Mouse (Mus musculus) CD4-positive helper T cell, adult 2 months (primary cell): Measurements from ENCODE around the gene Sec1.
"Not testable (repeated sequence)": the region's sequence is repeated elsewhere in the genome, so short reads cannot be mapped to it uniquely, and the experiment has no call there.

Experiments used
- DNase-seq: peaks from one replicate; pipeline ENCODE4 v3.0.0-alpha.2; 2012; ENCODE audit warnings: low read depth, missing footprints, low spot score

The Sec1 gene

DNA sequence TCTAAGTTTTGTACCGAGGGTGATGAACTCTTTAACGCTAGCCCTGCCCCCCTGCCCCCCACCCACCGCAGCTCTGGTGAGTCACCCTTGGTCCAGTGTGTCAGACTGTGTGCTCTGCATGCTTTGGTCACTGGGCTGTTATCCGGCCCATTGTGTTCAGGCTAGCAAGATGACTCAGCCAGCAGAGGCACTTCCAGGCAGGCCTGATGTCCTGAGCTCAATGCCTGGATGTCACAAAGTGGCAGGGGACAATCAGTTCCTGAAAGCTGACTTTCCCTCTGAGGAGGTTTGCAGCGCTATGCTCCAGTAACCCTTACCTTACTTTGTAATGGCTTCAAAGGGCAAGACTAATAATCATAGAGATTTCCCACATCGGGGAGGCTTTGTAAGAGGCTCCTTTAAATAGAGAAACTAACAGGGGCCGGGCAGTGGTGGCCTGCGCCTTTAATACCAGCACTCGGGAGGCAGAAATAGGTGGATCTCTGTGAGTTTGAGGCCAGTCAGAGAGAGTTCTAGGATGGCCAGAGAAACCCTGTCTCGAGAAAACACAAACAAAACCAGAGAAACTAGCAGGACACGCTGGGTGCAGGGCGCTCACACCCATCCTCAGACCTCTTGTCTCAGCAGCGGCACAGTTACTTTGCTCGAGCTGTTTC lies 14.1 kb downstream of the Sec1 start:
- no peak for DNase-seq

DNA sequence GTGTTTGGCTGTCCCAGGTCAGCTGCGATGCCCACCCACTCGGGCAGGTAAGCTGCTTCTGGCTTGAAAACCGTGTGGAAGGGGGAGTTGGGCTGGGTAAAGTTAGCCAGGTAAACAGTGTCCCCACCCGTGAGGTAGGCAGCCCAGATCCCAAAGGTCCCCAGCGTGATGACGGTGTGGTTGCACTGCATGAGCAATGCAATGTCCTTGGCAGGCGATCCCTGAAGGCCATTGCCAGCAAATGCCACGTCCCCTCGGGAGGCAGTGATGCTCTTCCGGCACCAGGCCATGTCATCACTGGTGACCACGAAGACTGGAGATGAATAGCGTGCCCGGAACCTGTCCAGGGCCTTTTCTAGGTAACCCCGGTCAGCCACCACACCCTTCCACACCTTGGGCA lies 15.7 kb downstream of the Sec1 start:
- DNase-seq: no peak

DNA sequence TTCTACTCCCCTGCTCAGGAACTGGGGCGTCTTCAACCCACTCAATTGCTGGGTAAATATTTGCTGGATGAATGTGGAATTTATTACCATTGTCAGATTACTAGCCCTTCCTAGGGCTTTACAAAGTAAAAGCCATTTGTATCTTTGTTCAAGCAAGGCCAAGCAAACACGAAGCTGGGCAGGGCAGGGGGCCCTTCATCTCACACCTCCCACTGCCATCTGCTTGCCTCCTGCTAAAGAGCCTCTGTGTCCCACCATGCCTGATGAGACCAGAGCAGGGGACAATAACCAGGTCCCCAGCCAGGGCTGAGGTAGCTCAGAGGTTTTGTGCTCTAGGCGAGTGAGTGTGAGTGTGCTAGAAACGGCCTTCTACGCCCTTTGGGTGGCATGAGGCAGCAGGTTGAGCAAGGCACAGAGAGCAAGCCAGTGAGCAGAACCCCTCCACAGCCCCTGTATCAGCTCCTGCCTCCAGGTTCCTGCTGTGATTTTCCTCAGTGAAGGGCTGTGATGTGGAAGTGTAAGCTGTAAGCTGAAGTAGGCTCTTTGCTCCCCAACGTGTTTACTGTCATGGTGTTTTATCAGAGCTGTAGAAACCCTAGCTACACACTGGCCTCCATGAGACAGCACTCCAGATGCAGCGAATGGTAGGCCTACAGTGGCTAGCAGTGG lies 16.4 kb downstream of the Sec1 start:
- no peak for DNase-seq

DNA sequence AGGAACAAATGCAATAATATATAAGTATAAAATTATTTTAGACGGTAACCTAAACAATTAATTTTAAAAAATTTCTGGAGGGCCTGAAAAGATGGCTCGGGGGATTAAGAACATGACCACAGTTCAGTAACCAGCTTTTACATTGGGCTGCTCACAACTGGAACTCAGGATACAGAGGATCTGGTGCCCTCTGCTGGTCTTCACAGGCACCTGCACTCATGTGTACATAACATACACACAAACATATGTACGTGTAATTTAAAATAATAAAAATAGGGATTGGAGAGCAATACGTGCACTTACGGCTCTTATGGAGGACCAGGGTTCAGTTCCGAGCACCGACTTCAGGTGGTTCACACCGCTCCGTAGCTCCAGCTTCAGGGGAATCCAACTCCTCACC lies 25.3 kb downstream of the Sec1 start:
- DNase-seq: no peak

DNA sequence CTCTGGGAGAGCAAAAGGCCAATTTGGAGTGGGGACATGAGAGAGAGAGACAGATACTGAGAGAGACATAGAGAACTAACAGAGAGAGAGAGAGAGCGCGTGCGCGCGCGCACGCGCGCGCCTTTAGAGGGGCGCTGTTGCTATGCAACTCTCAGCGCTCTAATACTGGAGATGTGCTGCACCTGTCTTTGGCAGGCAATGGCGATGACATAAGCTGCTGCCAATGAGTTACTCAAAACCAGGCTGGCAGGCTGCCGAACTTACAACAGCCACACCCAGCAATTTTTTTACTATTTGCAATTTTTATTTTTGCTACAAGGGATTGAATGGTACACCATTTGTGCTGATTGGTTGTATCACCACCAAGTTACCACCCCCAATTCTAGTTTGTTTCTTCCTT lies 26.4 kb downstream of the Sec1 start:
- DNase-seq: no peak

DNA sequence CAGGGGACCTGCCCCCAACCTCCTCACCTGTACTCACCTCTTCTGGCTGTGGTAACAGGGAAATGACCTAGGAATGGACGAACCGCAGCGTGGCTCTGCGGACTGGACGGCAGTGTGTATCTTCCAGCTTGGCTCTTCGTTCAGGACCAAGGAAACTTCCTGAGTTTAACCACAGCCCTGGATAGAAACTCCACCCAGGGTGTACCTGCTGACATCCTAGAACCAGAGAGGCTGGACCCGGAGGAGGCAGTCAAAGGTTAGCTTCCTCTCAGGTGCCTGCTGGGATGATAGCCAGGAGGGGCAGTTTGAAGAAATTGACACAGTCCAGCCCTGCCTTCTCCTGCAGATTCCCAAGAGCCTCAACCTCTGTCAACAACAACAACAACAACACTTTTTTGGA lies 28.0 kb downstream of the Sec1 start, which contains the start of gene Fut2:
Fut2 (minus strand) TSS at position 234 of the 400 bp plus-strand sequence.
- DNase-seq: no peak

DNA sequence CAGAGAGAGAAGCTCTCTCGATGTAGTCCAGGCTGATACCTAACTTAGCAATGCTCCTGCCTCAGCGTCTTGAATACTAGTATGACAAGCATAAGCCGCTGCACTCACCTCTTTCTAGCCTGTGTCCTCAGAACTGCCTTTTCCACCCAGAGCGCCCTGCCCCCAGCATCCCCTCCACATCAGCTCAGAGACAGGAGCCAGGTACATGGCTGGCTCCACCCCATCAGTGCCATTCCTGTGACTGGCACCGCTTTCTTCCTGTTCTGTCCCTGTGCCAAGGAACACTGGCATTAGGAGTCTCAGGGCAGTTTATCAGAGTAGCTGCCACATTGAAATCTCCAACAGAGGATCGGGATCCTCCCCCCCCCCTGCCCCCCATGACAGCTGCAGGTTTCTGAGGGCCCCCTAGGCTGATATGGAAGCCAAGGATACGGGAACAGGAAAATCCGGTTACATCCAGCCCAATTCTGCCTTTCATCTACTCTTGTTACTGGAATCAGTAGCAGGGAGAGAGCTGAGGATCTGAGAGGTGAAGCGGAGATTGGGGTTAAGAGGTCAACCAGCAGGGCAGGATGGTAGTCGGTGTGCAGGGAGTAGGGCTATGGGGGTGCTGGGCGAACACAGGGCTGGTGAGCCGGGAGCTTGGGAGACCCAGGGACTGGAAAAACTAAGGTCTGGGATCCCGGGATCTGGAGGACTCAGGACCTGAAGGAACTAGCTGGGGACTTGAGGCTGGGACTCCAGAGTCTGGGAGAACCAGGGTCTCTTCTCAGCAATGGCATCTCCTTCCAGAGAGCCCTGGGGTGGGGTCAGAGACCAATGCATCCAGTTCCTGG lies 28.7 kb downstream of the Sec1 start:
- DNase-seq: no peak

DNA sequence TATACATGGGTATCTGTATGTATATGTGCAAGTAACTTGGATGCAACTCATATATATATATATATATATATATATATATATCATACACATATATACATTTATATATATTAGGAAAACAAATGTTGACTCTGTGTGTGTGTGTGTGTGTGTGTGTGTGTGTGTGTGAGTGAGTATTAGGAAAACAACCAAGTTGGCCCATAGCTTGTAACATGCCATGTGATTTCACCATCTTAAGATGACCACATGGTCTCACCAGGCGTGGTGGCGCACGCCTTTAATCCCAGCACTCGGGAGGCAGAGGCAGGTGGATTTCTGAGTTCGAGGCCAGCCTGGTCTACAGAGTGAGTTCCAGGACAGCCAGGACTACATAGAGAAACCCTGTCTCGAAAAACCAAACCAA lies 32.5 kb downstream of the Sec1 start:
- not testable (repeated sequence) for DNase-seq

DNA sequence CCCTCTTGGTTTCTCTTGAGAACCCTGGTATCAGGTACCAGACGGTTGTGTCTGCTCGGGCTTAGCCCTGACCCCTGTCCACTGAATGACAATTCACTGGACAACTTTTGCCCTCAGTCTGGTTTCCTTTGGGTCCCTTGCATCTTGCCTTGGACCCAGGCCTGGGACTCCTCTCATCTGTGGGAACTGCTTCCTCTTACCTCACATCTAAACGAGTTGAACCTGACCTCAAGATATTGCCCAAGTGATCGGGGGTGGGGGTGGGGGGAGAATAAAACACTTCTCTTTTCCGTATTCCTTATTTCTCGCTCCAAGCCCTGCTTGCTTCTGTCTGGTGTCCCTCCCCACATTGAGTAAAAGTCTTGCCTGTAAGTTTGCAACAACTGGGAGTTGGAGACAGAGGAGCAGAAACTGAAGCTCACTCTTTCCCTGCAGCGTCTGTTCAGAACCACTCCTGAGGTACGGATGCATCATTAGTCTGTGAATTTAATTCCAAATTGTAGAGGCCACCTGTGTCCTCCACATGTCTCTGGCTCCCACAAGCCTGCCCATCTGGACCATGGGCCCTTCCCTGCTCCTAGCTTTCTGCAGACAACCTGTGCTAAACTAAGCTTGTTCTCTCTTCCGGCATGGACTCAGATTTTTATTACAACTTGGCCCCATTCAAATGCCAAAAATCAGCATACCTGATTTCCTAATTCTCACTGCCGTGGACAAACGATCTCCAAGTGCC lies 33.3 kb downstream of the Sec1 start:
- no peak for DNase-seq

DNA sequence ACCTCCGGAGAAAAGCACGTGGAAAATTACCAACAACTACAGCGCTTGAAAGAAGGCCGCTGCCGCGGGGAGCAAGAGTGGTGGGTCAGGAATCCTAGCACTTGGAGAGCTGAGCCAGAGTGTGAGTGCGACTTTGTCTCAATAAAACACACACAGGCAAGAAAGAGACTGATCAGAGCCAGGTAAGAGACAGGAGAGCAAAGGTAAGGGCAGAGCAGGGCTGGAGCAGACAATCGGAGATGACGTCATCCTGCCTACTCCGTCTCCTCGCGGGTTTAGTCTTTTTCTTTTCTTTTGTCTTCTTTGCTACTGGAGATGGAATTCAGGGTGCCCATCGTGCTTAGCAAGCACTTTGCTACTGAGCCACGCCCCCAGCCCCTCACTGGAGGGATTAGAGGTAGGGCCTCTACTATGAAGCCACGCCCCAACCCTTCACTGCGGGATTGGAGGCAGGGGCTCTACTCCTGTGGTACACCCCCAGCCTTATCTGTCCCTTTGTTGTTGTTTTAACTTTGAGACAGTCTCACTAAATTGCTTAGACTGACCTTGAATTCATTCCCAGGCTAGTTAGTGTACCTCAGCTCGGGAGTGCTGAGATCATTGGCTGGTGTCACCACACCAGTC lies 39.7 kb downstream of the Sec1 start:
- DNase-seq: no peak

DNA sequence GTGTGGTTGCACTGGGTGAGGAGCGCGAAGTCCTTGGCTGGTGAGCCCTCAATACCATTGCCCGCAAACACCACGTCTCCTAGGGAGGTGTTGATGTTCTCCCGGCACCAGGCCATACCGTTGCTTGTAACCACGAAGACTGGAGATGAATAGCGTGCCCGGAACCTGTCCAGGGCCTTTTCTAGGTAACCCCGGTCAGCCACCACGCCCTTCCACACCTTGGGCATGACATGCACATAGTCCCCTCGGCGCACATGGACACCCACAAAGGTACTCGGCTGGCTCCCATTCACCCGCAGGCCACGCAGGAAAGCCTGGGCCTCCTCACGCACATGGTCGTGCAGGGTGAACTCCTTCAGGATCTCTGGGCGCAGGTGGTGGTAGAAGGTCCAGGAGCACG lies 43.7 kb downstream of the Sec1 start:
- not testable (repeated sequence) for DNase-seq

DNA sequence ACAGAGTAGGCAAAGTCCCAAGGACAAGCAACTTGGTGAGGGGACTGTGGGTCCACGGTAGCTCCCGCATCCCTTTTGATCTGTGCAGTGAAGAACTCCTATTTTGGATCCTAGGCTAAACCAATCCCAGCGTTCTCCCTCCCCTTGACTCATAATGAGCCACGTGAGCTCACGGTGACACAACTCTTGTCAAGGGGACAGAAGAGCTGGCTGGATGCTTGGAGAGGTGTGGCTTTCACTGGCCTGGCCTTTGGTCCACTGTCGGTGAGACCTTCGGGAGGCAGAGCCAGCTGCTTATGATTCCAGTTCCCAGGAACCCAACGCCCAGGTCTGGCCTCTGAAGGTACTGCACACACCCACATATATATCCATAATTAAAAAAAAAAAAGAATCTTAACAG lies 44.9 kb downstream of the Sec1 start:
- DNase-seq: no peak

DNA sequence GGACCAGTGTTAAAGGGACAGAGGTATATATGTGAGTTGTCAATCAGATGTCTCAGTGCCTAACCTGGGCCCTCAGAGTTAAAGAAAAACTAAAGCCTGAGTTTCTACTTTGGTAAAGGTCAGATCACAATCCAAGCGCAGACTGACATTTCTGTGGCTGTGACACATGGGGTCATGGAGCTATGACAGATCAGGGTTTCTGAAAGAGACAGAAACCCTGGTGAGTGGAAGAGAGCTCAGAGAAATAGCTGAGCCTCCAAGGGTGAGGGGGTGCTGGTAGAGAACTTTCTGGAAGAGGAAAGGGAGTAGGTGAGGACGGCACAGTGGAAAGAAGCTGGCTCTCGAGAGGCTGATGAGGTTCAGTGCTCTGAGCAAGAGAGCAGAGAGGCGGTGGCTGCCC lies 47.5 kb downstream of the Sec1 start:
- no peak for DNase-seq

DNA sequence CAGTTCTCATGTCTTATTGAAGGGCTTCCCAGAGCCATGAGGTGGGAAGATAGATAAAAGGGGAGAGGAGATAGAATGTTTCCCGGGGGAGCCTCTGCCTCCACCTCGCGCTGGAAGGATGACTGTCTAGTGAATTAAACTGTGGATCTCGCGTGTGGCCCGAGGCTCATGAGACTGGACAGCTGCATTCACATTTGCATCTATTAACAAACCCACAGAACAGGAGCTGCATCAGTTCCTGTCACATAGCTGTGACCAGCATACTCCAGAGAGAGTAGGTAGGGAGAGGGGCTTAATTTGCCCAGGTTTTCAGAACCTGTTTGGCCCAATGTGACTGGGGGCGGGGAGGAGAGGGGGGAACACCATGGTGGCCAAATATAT lies 48.6 kb downstream of the Sec1 start:
- no peak for DNase-seq

DNA sequence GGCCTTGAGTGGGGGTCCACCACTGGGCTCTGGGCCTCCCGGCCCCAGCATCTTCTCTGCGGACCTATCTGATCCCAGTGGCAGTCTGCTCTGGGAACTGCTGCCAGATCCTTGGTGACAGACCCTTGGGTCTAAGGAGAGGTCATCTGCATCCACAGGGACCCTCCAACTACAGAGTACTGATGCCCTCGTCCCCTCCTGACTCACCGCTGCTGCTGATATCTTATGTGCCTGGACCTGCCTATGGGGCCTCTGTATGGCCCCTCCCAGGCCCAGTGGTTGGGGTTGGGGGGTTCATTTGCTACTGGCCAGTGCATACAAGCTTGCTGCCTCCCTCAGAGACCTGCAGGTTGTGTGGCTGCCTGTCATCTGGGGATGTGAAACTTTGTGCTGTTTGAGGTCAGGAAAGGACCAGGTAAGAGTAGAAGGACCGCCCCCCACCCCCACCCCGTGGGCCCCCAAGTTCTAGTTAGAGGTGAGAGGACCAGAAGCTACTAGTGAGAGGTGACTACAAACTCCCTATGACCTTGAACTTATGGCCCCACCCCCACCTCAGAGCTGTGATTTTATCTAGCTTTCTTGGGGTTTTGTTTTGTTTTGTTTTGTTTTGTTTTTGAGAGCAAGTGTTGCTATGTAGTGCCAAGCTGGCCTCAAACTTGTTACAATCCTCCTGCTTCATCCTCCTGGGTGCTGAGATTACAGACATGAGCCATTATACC lies 49.2 kb downstream of the Sec1 start:
- DNase-seq: peak; percentile 64

DNA sequence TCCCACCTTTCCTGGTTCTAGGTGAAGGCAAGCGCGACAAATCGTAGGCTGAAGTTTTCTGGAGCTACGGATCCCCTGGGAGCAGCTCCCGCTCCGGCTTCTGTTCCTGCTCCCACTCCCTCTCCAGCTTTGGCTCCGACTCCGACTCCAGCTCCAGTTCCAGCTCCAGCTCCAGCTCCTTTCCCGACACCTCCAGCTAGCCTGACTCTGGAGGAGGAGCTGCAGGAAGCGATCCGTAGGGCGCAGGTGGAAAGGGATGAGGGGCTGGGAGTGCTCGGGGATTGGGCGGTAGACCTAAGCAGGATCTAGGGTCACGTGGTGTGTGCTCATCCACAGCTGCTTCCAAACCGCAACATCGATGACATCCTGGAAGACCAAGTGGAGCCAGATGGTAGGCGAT lies 50.0 kb downstream of the Sec1 start:
- DNase-seq: no peak

DNA sequence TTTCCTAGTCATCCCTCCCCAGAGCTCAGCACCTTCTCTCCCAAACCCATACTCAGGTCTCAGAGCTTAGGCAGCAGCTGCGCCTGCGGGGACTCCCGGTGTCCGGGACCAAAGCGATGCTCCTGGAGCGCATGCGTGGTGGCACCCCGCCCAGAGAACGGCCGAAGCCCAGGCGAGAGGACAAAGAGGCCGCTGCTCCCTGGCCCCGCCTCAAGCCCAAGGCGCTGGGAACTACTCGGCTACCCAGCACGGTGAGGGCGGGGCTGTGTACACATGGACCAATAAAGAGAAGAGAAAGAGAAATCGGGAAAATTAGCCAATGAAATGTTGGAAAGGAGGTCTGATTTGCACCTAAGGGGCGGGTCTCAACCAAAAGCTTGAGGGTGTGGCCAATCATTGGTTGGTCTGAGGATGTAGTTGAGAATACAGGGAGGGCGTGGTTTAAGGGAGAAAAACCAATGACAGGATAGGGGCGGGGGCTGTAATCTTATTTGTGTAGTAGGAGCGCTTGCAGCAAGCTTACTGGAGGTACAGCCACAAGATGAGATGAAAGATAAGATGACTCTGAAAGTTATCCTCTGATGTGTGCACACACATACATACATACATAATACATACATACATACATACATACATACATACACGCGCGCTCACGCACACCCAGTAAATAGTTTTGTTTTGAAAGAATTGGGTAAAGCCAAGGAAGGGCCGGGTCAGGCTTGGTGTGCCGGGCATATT lies 50.6 kb downstream of the Sec1 start:
- DNase-seq: peak; percentile 95

DNA sequence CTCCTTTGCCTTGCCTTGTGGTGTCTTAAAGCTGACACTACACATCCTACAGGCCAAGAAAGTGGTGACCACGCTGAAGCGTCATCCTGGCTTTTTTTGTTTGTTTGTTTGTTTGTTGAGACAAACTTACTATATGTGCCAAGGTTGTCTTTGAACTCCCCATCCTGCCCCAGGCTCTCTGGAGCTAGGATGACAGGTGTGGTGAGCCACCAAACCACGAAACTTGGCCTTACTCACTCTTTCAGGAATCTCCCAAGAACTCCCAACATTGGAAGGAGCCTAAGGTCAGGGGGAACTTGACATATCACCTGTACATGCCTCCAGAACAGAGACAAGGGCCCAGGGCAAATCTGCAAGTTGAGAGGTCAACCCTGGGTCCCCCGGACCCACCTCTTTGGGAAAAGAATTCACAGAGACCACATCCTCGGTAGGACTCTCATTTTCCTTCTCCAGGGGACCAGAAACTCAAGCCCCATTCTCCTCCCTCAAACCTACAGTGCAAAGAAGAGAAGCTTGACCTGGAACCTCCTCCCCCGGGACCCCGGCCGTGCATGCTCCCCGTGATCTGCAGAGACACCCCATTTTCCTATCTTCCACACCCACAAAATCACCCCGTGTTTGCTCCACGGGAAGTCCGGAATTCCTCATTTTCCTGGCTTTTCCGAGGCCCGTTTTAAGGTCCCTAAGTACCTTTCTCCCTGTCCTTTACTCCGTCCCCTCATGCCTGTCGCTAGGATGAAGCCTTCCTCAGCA lies 51.5 kb downstream of the Sec1 start:
- DNase-seq: no peak

DNA sequence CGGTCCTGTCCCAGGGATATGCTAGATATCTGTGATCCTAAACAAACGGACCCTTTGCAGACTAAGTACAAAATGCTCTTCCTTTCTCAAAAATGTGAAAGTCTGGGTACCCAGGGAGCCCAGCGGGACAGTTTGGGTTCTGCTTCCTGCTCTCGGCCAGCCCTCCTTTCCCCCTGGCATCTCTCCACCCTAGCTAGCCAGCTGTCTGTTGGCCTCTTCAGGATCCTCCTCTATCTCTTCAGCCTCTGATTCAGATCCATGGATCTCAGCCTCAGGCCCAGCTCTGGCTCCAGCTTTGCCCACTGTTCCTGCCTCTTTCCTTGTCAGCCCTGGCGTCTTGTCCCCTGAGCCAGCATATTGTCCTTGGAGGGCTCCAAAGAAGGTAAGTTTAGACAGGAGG lies 52.1 kb downstream of the Sec1 start:
- no peak for DNase-seq
